Mouse (Mus musculus): Measurements from ENCODE around the gene Atad3a. TPM values are rescaled to one million over a fixed set of nuclear protein-coding genes. Genes with fewer than 3 reads are reported as not detected.

Gene Atad3a
- total and polyA plus RNA-seq, 3 experiments = 220 to 232 TPM; not detected in 1

DNA sequence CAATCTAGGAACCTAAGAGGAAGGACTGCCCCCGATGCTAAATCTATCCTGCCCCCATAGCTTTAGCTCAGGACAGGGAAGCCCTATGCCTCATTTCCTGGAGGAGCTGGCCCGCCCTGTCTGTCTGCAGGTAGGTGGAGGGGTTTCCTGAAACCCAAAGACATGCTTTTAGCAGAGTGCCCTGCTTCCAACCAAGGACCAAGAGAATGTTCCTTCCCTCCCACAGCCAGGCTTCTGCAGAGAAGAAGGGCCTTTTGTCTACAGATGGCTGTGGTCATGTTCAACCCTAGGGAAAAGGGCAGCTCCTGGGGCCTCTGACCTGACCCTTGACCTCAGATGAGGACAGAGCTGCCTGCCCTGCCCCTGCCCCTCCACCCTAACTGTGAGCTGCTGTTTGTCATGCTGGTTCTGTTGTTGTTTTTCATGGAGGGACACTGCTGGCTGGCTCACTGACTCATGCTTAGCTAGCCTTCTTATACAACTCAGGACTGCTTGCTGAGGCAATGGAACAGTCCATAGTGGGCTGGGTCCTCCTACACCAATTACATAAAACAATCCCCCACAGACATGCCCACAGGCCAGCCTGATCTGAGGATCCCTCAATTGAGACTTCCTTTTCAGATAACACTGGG, 15.9 kb upstream of the Atad3a start:
- H3K36me3 ChIP-seq (ENCODE audit: control insufficient read depth in 1 of 2, insufficient read depth in 2 of 2, low read length in 2 of 2) = peaks cover 0 to 8% of the 10 kb centered on the region in 2 experiments; a peak in 2 of 4 replicates
- no peaks in the 10 kb centered on the region for H3K27me3 ChIP-seq (ENCODE audit: control insufficient read depth in 1 of 2, insufficient read depth in 2 of 2, low read length in 2 of 2)
- no peaks in the 10 kb centered on the region for H3K9me3 ChIP-seq (replicated peaks; ENCODE audit: insufficient read depth, low read length)
- H3K4me3 ChIP-seq (ENCODE audit: control insufficient read depth in 1 of 2, insufficient read depth in 1 of 2, low read depth in 2 of 2, low read length in 2 of 2) = no peak overlapping the region
- DNase-seq (ENCODE audit: low read depth, low spot score) = peak; percentile 44
- TF ChIP-seq SIN3A (IDR thresholded peaks at IDR 0.05; ENCODE audit: low read length) (0 out of 2 replicates have a peak, but pooled peaks have one; percentile 12), TCF12 (IDR thresholded peaks at IDR 0.05; ENCODE audit: low read depth, low read length) (no peak), JUND (IDR thresholded peaks at IDR 0.05; ENCODE audit: low read depth, low read length) (no peak), HCFC1 (IDR thresholded peaks at IDR 0.05; ENCODE audit: low read depth, low read length) (no peak), GATA1 (IDR thresholded peaks at IDR 0.05; ENCODE audit: low read depth, low read length) (0 out of 2 replicates have a peak, but pooled peaks have one; percentile 31), UBTF (IDR thresholded peaks at IDR 0.05; ENCODE audit: borderline replicate concordance, insufficient read depth, low read depth, low read length) (no peak)
- H3K9ac ChIP-seq (ENCODE audit: control insufficient read depth, low read depth, low read length, poor library complexity, severe bottlenecking) = no peak overlapping the region
- H3K79me2 ChIP-seq (ENCODE audit: control insufficient read depth, insufficient read depth, low read length, poor library complexity) = no peaks in the 10 kb centered on the region
- H3K4me1 ChIP-seq (ENCODE audit: control insufficient read depth in 1 of 2, insufficient read depth in 2 of 2, low read length in 2 of 2) = peaks cover 6 to 21% of the 10 kb centered on the region in 2 experiments
- H3K27ac ChIP-seq (ENCODE audit: control insufficient read depth, low read depth, low read length) = no peak overlapping the region

- Histone ChIP-seq H3K9ac (ENCODE audit: control insufficient read depth, low read depth, low read length, poor library complexity, severe bottlenecking) (no peak overlapping the region), H3K4me3 (ENCODE audit: control insufficient read depth in 1 of 2, insufficient read depth in 1 of 2, low read depth in 2 of 2, low read length in 2 of 2) (no peak overlapping the region), H3K27ac (ENCODE audit: control insufficient read depth, low read depth, low read length) (no peak overlapping the region), H3K36me3 (ENCODE audit: control insufficient read depth in 1 of 2, insufficient read depth in 2 of 2, low read length in 2 of 2) (peaks cover 0 to 8% of the 10 kb centered on the region in 2 experiments; a peak in 2 of 4 replicates), H3K9me3 (replicated peaks; ENCODE audit: insufficient read depth, low read length) (no peaks in the 10 kb centered on the region), H3K79me2 (ENCODE audit: control insufficient read depth, insufficient read depth, low read length, poor library complexity) (no peaks in the 10 kb centered on the region), H3K27me3 (ENCODE audit: control insufficient read depth in 1 of 2, insufficient read depth in 2 of 2, low read length in 2 of 2) (no peaks in the 10 kb centered on the region), H3K4me1 (ENCODE audit: control insufficient read depth in 1 of 2, insufficient read depth in 2 of 2, low read length in 2 of 2) (peaks cover 6 to 21% of the 10 kb centered on the region in 2 experiments)
- TF ChIP-seq MYC (IDR thresholded peaks at IDR 0.05; ENCODE audit: low read depth, low read length) = no peak
- no peak for TF ChIP-seq ZC3H11A (IDR thresholded peaks at IDR 0.05; ENCODE audit: low read depth, low read length)
- TF ChIP-seq POLR2AphosphoS5 (IDR thresholded peaks at IDR 0.05; ENCODE audit: borderline replicate concordance, low read depth, low read length) = no peak
- TF ChIP-seq SIN3A (IDR thresholded peaks at IDR 0.05; ENCODE audit: low read length) = no peak
- TF ChIP-seq RCOR1 (IDR thresholded peaks at IDR 0.05; ENCODE audit: low read depth, low read length) = no peak
- no peak for TF ChIP-seq MYB (IDR thresholded peaks at IDR 0.05; ENCODE audit: low read depth, low read length)
- no peak for TF ChIP-seq GATA1 (IDR thresholded peaks at IDR 0.05; ENCODE audit: low read depth, low read length)
- TF ChIP-seq ZNF384 (IDR thresholded peaks at IDR 0.05; ENCODE audit: low read depth, low read length) = no peak
- TF ChIP-seq USF2 (IDR thresholded peaks at IDR 0.05; ENCODE audit: borderline replicate concordance in 1 of 2, insufficient read depth in 1 of 2, low read depth in 1 of 2, low read length in 2 of 2) = no peak
- no peak for TF ChIP-seq NELFE (IDR thresholded peaks at IDR 0.05; ENCODE audit: low read depth, low read length)
- no peak for TF ChIP-seq NRF1 (IDR thresholded peaks at IDR 0.05; ENCODE audit: insufficient read depth, low read depth, low read length, poor library complexity, severe bottlenecking)
- TF ChIP-seq UBTF (IDR thresholded peaks at IDR 0.05; ENCODE audit: borderline replicate concordance, insufficient read depth, low read depth, low read length) = no peak
- no peak for TF ChIP-seq HCFC1 (IDR thresholded peaks at IDR 0.05; ENCODE audit: low read depth, low read length)
- TF ChIP-seq CHD1 (IDR thresholded peaks at IDR 0.05; ENCODE audit: low read depth, low read length) = no peak
- TF ChIP-seq POLR2AphosphoS2 (IDR thresholded peaks at IDR 0.05; ENCODE audit: low read length) = no peak
- TF ChIP-seq TCF12 (IDR thresholded peaks at IDR 0.05; ENCODE audit: low read depth, low read length) = no peak
- no peak for DNase-seq (ENCODE audit: low read depth, low spot score)
Measured at GRCm38 (mm10) chr4:155775855-155776254, 15.0 kb upstream of the Atad3a start.

All from MEL (cell line).